Mouse (Mus musculus): ENCODE data around the gene Mbnl2. TPM values are rescaled to one million over a fixed set of nuclear protein-coding genes. Genes with fewer than 3 reads are reported as not detected.

The Mbnl2 gene
- polyA plus RNA-seq, 1 experiment: 43.0 TPM

- Histone ChIP-seq H3K4me3 (replicated peaks) (peak overlapping the region; percentile 15), H3K9me3 (no peaks in the 10 kb centered on the region), H3K4me1 (peaks cover 97% of the 10 kb centered on the region), H3K36me3 (replicated peaks; ENCODE audit: low read length) (peaks cover 90% of the 10 kb centered on the region), H3K27me3 (replicated peaks) (no peaks in the 10 kb centered on the region)
- TF ChIP-seq GATA1 (IDR thresholded peaks at IDR 0.05; ENCODE audit: borderline replicate concordance, low read length) (no peak), FLI1 (IDR thresholded peaks at IDR 0.05; ENCODE audit: low read length) (no peak)
Observed at GRCm38 (mm10) chr14:120284504-120284903, 9.0 kb downstream of the Mbnl2 start.

GRCm38 (mm10) chr14:120287121-120287986 lies 11.9 kb downstream of the Mbnl2 start:
- TF ChIP-seq GATA1 (IDR thresholded peaks at IDR 0.05; ENCODE audit: borderline replicate concordance, low read length) (no peak), FLI1 (IDR thresholded peaks at IDR 0.05; ENCODE audit: low read length) (no peak)
- Histone ChIP-seq H3K4me1 (peaks cover 97% of the 10 kb centered on the region), H3K4me3 (replicated peaks) (peak overlapping the region; percentile 76), H3K27me3 (replicated peaks) (no peaks in the 10 kb centered on the region), H3K36me3 (replicated peaks; ENCODE audit: low read length) (peaks cover 90% of the 10 kb centered on the region), H3K9me3 (no peaks in the 10 kb centered on the region)

GRCm38 (mm10) chr14:120287987-120288275 lies 12.5 kb downstream of the Mbnl2 start:
- Histone ChIP-seq H3K27me3 (replicated peaks) (no peaks in the 10 kb centered on the region), H3K4me3 (replicated peaks) (peak overlapping the region; percentile 76), H3K36me3 (replicated peaks; ENCODE audit: low read length) (peaks cover 90% of the 10 kb centered on the region), H3K9me3 (no peaks in the 10 kb centered on the region), H3K4me1 (peaks cover 97% of the 10 kb centered on the region)
- TF ChIP-seq FLI1 (IDR thresholded peaks at IDR 0.05; ENCODE audit: low read length) (no peak), GATA1 (IDR thresholded peaks at IDR 0.05; ENCODE audit: borderline replicate concordance, low read length) (no peak)

GRCm38 (mm10) chr14:120288378-120289002 lies 13.0 kb downstream of the Mbnl2 start:
- Histone ChIP-seq H3K9me3 (no peaks in the 10 kb centered on the region), H3K27me3 (replicated peaks) (no peaks in the 10 kb centered on the region), H3K4me1 (peaks cover 97% of the 10 kb centered on the region), H3K4me3 (replicated peaks) (peak overlapping the region; percentile 65), H3K36me3 (replicated peaks; ENCODE audit: low read length) (peaks cover 90% of the 10 kb centered on the region)
- TF ChIP-seq GATA1 (IDR thresholded peaks at IDR 0.05; ENCODE audit: borderline replicate concordance, low read length) (no peak), FLI1 (IDR thresholded peaks at IDR 0.05; ENCODE audit: low read length) (no peak)

- TF ChIP-seq FLI1 (IDR thresholded peaks at IDR 0.05; ENCODE audit: low read length) (no peak), GATA1 (IDR thresholded peaks at IDR 0.05; ENCODE audit: borderline replicate concordance, low read length) (no peak)
- Histone ChIP-seq H3K4me1 (peaks cover 97% of the 10 kb centered on the region), H3K36me3 (replicated peaks; ENCODE audit: low read length) (peaks cover 89% of the 10 kb centered on the region)
Observed at GRCm38 (mm10) chr14:120289065-120289464, 13.6 kb downstream of the Mbnl2 start.

GRCm38 (mm10) chr14:120289528-120289927 lies 14.1 kb downstream of the Mbnl2 start:
- H3K4me3 ChIP-seq (replicated peaks): peak overlapping the region; percentile 62
- no peak for TF ChIP-seq FLI1 (IDR thresholded peaks at IDR 0.05; ENCODE audit: low read length)
- no peak for TF ChIP-seq GATA1 (IDR thresholded peaks at IDR 0.05; ENCODE audit: borderline replicate concordance, low read length)
- H3K36me3 ChIP-seq (replicated peaks; ENCODE audit: low read length): peaks cover 89% of the 10 kb centered on the region
- peaks cover 97% of the 10 kb centered on the region for H3K4me1 ChIP-seq
- no peaks in the 10 kb centered on the region for H3K9me3 ChIP-seq
- H3K27me3 ChIP-seq (replicated peaks): no peaks in the 10 kb centered on the region

More at GRCm38 (mm10) chr14:120289065-120289464, 13.6 kb downstream of the Mbnl2 start:
- no peaks in the 10 kb centered on the region for H3K27me3 ChIP-seq (replicated peaks)
- no peaks in the 10 kb centered on the region for H3K9me3 ChIP-seq
- H3K4me3 ChIP-seq (replicated peaks): peak overlapping the region; percentile 59

- Histone ChIP-seq H3K4me3 (replicated peaks) (no peak overlapping the region), H3K27me3 (replicated peaks) (no peaks in the 10 kb centered on the region), H3K36me3 (replicated peaks; ENCODE audit: low read length) (peaks cover 92% of the 10 kb centered on the region), H3K9me3 (no peaks in the 10 kb centered on the region), H3K4me1 (peaks cover 97% of the 10 kb centered on the region)
- TF ChIP-seq FLI1 (IDR thresholded peaks at IDR 0.05; ENCODE audit: low read length) (no peak), GATA1 (IDR thresholded peaks at IDR 0.05; ENCODE audit: borderline replicate concordance, low read length) (no peak)
Observed at GRCm38 (mm10) chr14:120291226-120291757, 15.8 kb downstream of the Mbnl2 start.

- Histone ChIP-seq H3K36me3 (replicated peaks; ENCODE audit: low read length) (peaks cover 92% of the 10 kb centered on the region), H3K4me3 (replicated peaks) (peak overlapping the region; percentile 57), H3K9me3 (no peaks in the 10 kb centered on the region), H3K27me3 (replicated peaks) (no peaks in the 10 kb centered on the region), H3K4me1 (peaks cover 97% of the 10 kb centered on the region)
- TF ChIP-seq GATA1 (IDR thresholded peaks at IDR 0.05; ENCODE audit: borderline replicate concordance, low read length) (no peak), FLI1 (IDR thresholded peaks at IDR 0.05; ENCODE audit: low read length) (no peak)
Observed at GRCm38 (mm10) chr14:120292133-120292532, 16.7 kb downstream of the Mbnl2 start.

- H3K27me3 ChIP-seq (replicated peaks): no peaks in the 10 kb centered on the region
- peaks cover 97% of the 10 kb centered on the region for H3K4me1 ChIP-seq
- H3K36me3 ChIP-seq (replicated peaks; ENCODE audit: low read length): peaks cover 90% of the 10 kb centered on the region
- no peak overlapping the region for H3K4me3 ChIP-seq (replicated peaks)
- H3K9me3 ChIP-seq: no peaks in the 10 kb centered on the region
- TF ChIP-seq GATA1 (IDR thresholded peaks at IDR 0.05; ENCODE audit: borderline replicate concordance, low read length): no peak
- TF ChIP-seq FLI1 (IDR thresholded peaks at IDR 0.05; ENCODE audit: low read length): no peak
Observed at GRCm38 (mm10) chr14:120292617-120293195, 17.2 kb downstream of the Mbnl2 start.

Measured in megakaryocyte, embryonic 14.5 days (primary cell).